Mouse (Mus musculus) liver, adult (tissue): ENCODE measurements around the gene Gm12355.

Source experiments
- GATA4 ChIP-seq: IDR thresholded peaks from 2 replicates; pipeline ENCODE4 v1.6.1; 2014; ENCODE audit warnings: mild to moderate bottlenecking, low read length; ENCODE audit not compliant: insufficient replicate concordance

The Gm12355 gene

GRCm38 (mm10) chr11:98602090-98602690 lies 23.3 kb downstream of the Gm12355 start:
- no peak for TF ChIP-seq GATA4

- no peak for TF ChIP-seq GATA4
Measured at GRCm38 (mm10) chr11:98599291-98599690, 26.2 kb downstream of the Gm12355 start.

GRCm38 (mm10) chr11:98598851-98599290 lies 26.6 kb downstream of the Gm12355 start:
- TF ChIP-seq GATA4 = no peak

- no peak for TF ChIP-seq GATA4
Measured at GRCm38 (mm10) chr11:98597991-98598390, 27.5 kb downstream of the Gm12355 start, which contains the start of gene Lrrc3c. Gene Lrrc3c (plus strand): TSS chr11:98598291.

GRCm38 (mm10) chr11:98597363-98597762 lies 28.1 kb downstream of the Gm12355 start:
- no peak for TF ChIP-seq GATA4

- no peak for TF ChIP-seq GATA4
Measured at GRCm38 (mm10) chr11:98595955-98596354, 29.5 kb downstream of the Gm12355 start.

GRCm38 (mm10) chr11:98595473-98595872 lies 30.0 kb downstream of the Gm12355 start:
- TF ChIP-seq GATA4 = no peak

GRCm38 (mm10) chr11:98595021-98595420 lies 30.4 kb downstream of the Gm12355 start:
- no peak for TF ChIP-seq GATA4

- no peak for TF ChIP-seq GATA4
Measured at GRCm38 (mm10) chr11:98590548-98591445, 34.7 kb downstream of the Gm12355 start.

- no peak for TF ChIP-seq GATA4
Measured at GRCm38 (mm10) chr11:98589306-98589705, 36.2 kb downstream of the Gm12355 start.

GRCm38 (mm10) chr11:98588833-98589281 lies 36.6 kb downstream of the Gm12355 start:
- no peak for TF ChIP-seq GATA4

GRCm38 (mm10) chr11:98587684-98588546 lies 37.5 kb downstream of the Gm12355 start:
- TF ChIP-seq GATA4 = no peak; the same call in 1 of the 2 replicates

GRCm38 (mm10) chr11:98586892-98587563 lies 38.4 kb downstream of the Gm12355 start, which contains the start of gene Ormdl3:
Gene Ormdl3 (minus strand): TSS chr11:98587368.
- peak; percentile 87; the same call in 1 of the 2 replicates for TF ChIP-seq GATA4

- no peak for TF ChIP-seq GATA4
Measured at GRCm38 (mm10) chr11:98586087-98586891, 39.2 kb downstream of the Gm12355 start.
